Mouse (Mus musculus) E14TG2a.4 (cell line): ENCODE measurements around the gene Zfp786.

ENCODE experiments used
- CTCF ChIP-seq: conservative IDR thresholded peaks from 2 replicates; pipeline ENCODE4 v1.5.1; 2014; ENCODE audit warnings: low read length
- NANOG ChIP-seq: IDR thresholded peaks from 2 replicates; pipeline ENCODE4 v1.6.1; 2014; ENCODE audit warnings: borderline replicate concordance, low read length, mixed read lengths

GRCm38 (mm10) chr6:47792533-47792932, 38.1 kb downstream of the Zfp786 start:
- no peak for TF ChIP-seq CTCF
- no peak for TF ChIP-seq NANOG
